Mouse (Mus musculus): ENCODE data around the gene Abhd6.
A peak's percentile ranks its signal among the peaks of the same experiment; 100 is the strongest.

Gene Abhd6

DNA sequence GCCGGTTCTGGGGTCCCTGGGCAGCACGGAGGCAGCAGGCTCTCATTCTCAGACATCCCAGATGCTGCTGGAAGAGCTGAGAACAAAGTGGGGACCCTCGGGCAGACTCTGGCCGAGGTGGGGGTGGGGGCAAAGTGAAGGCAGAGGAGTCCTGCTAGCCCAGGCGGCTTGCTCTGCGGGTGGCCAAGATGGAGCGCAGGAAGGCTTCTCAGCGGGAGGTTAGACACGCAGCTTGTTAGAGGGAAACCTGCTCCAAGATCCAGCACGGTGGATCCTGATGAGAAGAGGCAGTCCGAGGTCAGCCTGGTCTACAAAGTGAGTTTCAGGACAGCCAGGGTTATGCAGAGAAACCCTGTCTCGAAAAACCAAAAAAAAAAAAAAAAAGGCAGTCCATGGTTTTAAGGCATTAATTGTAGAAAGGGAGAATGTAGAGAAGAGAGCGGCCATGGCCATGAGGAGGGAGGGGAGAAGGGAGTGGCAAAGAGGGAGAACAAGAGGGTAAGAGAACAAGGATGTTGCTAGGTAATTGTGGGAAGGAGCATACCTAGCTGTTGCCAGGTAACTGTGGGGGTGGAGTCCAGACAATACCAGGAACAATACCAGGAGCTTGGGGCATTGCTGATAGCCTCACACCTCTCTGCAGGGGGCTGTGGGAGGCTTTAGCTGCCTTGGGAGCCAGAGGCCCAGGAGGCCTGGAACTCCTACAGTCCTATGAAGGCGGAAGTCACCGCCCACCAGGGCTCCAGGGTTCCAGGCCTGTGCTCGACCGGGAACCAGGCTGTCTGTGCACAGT is 51.8 kb downstream of the Abhd6 start:
- no peak for DNase-seq (ENCODE audit: low read depth in 2 of 2, low spot score in 2 of 2)

DNA sequence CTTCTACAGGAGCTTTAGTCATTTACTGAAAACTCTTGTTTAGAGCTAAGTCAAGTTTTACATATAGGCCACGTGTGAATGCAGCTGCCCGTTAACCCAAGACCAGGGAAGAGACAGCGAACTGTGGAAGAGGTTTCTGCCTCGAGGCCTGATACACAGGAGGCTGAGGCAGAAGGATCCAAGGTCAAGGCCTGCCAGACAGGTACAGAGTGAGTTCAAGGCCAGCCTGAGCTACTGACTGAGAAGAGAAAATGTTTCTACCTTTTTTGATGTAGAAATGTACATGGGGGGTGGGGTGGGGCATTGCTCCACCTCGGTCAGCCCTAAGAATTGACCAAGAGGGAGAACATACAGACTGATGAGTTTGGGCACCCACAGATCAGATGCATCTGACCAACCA is 53.4 kb downstream of the Abhd6 start:
- no peak for DNase-seq (ENCODE audit: low read depth in 2 of 2, low spot score in 2 of 2)

- DNase-seq (ENCODE audit: low read depth in 2 of 2, low spot score in 2 of 2), result no peak
Measured at GRCm38 (mm10) chr14:8059938-8060337, 57.2 kb downstream of the Abhd6 start.

GRCm38 (mm10) chr14:8062076-8062475 is 59.4 kb downstream of the Abhd6 start:
- DNase-seq (ENCODE audit: low read depth in 2 of 2, low spot score in 2 of 2), result no peak

- DNase-seq (ENCODE audit: low read depth in 2 of 2, low spot score in 2 of 2), result no peak
Measured at GRCm38 (mm10) chr14:8062537-8063301, 60.0 kb downstream of the Abhd6 start.

GRCm38 (mm10) chr14:8063835-8064785 is 61.4 kb downstream of the Abhd6 start:
- DNase-seq (ENCODE audit: low read depth in 2 of 2, low spot score in 2 of 2), result no peak

GRCm38 (mm10) chr14:8080165-8080679 is 77.5 kb downstream of the Abhd6 start, which contains the start of gene Rpp14:
TSS of gene Rpp14 (plus strand) at chr14:8080367.
- DNase-seq (ENCODE audit: low read depth in 2 of 2, low spot score in 2 of 2), result peak; percentile 93 to 94

GRCm38 (mm10) chr14:8080718-8081117 is 78.0 kb downstream of the Abhd6 start:
- DNase-seq (ENCODE audit: low read depth in 2 of 2, low spot score in 2 of 2), result peak; percentile 8 to 21

DNA sequence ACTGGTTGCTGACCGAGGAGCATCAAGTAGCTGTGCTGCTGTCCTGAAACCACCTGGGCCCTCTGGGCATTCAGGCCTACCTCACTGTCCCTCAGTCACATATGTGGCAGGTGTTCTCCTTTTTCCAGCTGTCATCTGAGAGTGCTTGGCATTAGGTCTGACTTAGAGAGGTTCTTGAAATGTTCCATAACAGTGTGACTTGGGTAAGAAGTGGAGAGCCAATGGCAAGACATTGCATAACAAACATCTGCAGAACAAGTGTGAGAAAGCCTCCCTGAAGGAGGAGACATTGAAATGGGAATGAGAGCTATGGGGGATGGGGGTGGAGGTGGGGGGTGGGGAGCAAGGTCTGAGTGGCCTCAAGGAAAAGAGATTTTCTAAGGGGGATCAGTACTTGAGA is 80.2 kb downstream of the Abhd6 start:
- no peak for DNase-seq (ENCODE audit: low read depth in 2 of 2, low spot score in 2 of 2)

DNA sequence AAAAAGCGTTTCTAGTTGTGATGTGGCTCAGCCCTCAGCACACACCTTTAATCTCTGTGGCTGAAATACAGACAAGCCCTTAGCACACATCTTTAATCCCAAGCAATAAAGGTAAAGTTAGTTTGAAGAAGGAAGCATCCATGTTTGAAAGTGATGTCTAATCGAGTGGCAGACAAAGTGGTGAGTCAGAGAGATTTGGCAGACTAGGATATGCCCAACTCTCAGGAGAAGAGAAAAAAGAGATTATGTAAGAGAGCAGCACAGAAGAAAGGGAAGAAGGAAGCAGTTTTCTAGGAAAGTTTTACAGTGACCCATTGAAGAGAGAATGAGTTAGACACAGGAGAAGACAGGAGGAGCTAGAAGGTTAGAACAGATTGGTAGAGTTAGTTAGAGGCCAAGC is 86.3 kb downstream of the Abhd6 start:
- no peak for DNase-seq (ENCODE audit: low read depth in 2 of 2, low spot score in 2 of 2)

DNA sequence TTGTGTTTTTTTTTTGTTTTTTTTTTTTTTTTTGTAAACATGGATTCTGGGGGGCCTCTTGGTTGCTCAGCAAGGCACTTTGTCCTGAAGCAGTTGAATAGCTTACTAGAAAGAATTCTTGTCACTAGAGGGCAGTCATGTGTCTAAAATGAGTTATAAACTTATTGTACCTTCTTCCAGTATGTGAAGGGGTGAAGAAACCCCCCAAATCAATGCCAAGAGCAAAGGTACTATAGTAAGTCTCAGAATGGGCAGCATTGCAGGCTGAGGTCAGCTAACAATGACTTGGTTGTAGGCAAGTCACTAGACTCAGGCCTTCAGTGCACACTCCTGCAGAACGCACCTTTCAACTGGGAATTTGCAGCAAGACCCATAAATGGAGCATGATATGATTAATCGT is 89.9 kb downstream of the Abhd6 start:
- DNase-seq (ENCODE audit: low read depth in 2 of 2, low spot score in 2 of 2), result peak in 1 of 2 experiments; percentile 50

- no peak for DNase-seq (ENCODE audit: low read depth in 2 of 2, low spot score in 2 of 2)
Measured at GRCm38 (mm10) chr14:8093427-8093826, 90.7 kb downstream of the Abhd6 start.

GRCm38 (mm10) chr14:8094931-8095561 is 92.3 kb downstream of the Abhd6 start:
- DNase-seq (ENCODE audit: low read depth in 2 of 2, low spot score in 2 of 2), result no peak

- DNase-seq (ENCODE audit: low read depth in 2 of 2, low spot score in 2 of 2), result no peak
Measured at GRCm38 (mm10) chr14:8095562-8095950, 92.9 kb downstream of the Abhd6 start.

DNA sequence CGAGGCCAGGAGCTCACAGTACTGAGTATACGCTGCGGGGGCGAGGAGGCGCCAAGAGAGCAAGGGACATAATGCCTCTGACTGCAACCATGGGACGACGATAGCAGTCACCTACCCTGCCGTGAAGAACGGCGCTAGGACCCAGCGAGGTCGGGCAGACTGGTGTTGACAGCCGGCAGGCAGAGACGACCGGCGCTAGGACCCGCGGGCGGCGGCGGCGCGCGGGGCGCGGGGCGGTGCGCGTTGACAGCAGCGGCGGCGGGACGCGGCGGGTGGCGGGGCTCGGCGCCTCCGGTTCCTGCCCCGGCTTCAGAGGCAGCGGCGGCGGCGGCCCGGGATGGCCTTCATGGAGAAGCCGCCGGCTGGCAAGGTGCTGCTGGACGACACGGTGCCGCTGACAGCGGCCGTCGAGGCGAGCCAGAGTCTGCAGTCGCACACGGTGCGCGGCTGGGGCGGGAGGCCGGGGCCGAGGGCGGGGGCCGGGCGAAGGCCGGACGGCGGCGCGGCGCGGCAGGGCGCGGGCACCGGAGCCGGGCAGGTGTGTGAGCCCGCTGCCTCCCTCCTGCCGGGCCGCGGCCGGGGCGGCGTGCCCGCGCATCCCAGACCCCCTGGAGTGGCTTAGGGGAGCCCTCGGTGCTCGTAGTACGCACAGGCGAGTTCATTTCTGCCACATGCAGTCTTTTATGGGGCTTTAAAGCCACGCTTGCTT is 95.4 kb downstream of the Abhd6 start, which contains the start of gene Pxk:
TSS of gene Pxk (plus strand) at position 234 of the 709 bp plus-strand sequence.
- DNase-seq (ENCODE audit: low read depth in 2 of 2, low spot score in 2 of 2), result peak; percentile 87 to 89

DNA sequence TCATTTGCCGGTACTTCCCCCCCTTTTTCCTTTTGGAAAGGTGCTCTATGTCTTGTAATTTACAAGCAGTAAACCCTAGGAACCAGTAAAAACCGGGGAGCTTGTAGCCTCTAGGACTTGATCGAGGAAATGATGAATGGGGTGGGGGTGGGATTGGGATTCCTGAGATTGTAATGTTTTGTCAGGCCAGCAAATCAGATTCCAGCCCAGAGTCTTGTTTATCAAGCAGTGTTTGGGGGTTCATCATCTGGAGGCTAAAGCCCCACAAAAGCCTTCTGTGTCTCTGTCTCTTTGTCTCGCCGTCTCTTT is 95.9 kb downstream of the Abhd6 start:
- DNase-seq (ENCODE audit: low read depth in 2 of 2, low spot score in 2 of 2), result no peak

GRCm38 (mm10) chr14:8099561-8100021 is 96.9 kb downstream of the Abhd6 start:
- DNase-seq (ENCODE audit: low read depth in 2 of 2, low spot score in 2 of 2), result peak; percentile 34 to 40

GRCm38 (mm10) chr14:8101886-8102285 is 99.2 kb downstream of the Abhd6 start:
- no peak for DNase-seq (ENCODE audit: low read depth in 2 of 2, low spot score in 2 of 2)

DNA sequence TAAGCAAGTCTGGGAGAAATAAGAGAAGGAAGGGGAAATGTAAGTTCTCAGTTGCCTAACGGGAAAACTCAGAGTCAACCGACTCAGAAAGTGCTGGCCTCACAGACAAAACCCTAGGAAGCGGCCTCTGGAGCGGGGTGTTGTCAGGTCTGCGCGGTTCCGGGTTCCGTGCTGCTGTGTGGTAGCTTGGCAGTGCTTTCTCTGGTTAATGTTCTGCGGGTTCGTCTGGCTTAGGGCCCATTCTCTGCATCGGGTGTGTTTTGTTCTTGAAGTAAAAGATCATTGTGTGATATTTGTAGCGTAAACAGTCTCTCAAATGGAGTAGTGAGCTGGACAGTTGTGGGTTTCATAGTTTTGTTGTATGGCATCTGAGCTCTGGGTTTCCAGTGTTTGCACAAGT is 100.0 kb downstream of the Abhd6 start:
- no peak for DNase-seq (ENCODE audit: low read depth in 2 of 2, low spot score in 2 of 2)
